Mouse (Mus musculus) v-Abl transformed pro-B cells (cell line): ENCODE measurements around the gene Nxph4.

Source experiments
- in situ Hi-C, 2 experiments: fragments of 400-800 bp; cut with MboI; formaldehyde crosslinking; loops; one replicate each; pipeline ENCODE4 v1.15.1; 2025; ENCODE audit not compliant: unreplicated experiment in 2 of 2

The Nxph4 gene

DNA sequence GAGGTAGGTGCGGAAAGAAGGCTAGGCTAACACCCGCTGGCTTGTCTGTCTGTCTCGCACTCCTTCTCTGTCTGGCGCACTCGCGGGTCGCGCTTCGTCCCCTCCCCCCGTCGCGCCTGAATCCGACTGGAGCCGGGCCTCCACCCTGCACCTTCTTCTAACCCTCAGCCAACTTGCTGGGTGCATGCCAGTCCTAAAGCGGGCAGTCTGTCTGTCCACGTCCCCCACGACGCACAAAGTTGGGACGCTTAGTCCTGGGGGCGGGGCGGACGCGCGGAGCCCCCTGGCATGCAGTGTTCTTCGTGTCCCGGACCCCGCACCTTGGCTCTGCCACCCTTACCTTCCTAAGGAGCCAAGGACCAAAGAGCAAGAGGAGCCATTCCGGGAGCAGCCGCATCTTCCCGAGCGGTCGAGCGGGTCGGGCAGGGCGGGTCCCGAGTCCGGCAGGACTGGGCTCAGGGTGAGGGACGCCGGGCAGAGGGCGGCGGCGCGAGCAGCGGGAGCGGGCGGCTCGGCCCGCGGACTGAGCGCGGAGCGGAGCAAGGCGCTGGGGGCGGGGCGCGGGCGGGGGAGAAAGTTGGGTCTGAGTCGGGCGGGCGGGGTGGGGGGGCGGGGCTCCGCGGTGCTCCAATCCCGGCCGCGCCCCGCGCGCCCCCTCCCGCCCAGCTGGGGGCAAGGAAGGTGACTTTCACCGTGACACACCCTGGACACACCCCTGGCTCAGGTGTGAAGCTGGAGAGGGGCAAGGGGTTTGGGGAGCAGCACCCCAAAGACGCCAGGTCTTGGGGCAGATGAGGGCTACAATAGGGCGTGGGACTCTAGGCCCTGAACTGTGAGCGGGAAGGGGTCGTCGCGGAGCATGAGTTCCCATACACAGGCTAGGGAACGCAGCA, at the start of gene Nxph4:
Gene Nxph4 (minus strand): TSS at position 524 of the 893 bp plus-strand sequence.
- in situ Hi-C loops: no loop called here

DNA sequence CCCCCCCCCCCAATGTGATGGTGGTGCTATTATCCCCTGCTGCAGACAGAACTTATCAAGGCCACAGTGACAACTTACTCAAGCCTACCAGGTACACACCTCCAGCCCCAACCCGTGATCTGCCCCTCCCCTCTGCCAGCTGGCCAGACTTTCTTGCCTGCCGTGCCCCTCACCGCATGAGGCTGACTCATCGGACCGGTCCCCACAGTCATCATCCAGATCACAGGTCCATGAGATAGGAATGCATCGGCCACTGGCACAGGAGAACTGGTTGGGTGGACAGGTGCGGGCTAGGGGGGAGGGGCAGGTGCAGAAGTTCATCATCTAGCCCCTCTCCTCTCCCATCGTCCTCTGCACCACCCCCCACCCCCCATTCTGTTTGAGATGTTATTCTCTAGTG, 49.3 kb upstream of the Nxph4 start:
- in situ Hi-C loops: no loop called here

DNA sequence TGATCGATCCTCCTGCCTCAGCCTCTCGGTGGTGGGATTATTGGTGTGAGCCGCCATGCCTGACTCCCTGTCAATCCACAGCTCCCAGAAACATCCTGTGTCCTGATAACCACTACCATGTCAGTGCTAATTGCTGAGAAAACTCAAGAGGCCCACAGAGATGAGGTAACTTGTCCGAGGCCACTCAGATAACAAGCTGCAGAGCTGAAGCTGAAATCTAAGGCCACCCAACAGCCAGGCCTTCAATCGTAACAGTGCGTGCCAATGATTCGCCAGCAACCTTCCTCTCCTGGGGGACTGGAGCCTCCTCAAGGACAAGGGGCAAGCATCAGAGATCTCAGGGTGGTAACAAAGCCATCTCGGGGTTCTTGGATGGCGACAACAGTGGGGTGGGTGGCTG, 46.9 kb upstream of the Nxph4 start:
- in situ Hi-C loops: no loop called here

DNA sequence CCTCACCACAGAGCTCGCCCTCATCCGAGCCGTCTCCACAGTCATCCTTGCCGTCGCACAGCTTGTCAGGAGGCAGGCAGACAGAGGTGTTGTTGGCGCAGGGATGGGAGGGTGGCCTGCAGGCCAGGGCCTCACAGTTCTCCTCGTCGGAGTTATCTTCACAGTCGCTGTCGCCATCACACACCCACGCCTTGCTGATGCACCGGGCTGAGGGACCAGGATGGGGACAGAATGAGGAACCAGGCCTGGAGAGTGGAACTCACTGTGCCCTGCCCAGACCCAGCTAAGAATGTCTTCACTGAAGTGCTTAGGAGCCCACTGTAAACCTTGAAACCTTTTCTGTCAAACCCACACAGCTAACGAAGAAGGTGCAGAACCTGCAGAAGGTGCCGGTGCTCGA, 43.6 kb upstream of the Nxph4 start:
- in situ Hi-C loops: loop anchor here (5.0 to 10.0 kb wide), 3 partner anchors 34 to 359 kb away; partner anchors contain the start of gene Lrp1 (in 1 of the 2)

DNA sequence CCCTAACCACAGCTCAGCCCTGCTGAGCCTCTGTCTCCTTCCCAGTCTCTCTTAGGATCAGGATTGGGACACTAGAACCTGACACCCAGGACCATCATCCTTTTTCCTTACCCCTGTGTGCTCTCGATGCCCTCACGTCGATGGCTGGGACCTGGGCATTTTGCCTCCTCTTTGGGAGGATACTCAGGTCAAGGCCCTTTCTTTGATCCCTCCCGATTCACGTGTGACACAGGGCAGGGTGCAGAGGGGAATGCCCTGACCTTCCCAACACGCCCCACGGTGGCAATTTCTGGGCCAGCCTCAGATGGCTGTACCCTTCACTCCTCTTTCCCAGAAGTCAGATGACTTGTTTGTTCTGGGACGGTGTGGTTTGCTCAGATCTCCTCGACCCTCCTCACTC, 42.8 kb upstream of the Nxph4 start:
- in situ Hi-C loops: loop anchor here (5.0 to 10.0 kb wide), 3 partner anchors 35 to 360 kb away; partner anchors contain the start of gene Lrp1 (in 1 of the 2)

DNA sequence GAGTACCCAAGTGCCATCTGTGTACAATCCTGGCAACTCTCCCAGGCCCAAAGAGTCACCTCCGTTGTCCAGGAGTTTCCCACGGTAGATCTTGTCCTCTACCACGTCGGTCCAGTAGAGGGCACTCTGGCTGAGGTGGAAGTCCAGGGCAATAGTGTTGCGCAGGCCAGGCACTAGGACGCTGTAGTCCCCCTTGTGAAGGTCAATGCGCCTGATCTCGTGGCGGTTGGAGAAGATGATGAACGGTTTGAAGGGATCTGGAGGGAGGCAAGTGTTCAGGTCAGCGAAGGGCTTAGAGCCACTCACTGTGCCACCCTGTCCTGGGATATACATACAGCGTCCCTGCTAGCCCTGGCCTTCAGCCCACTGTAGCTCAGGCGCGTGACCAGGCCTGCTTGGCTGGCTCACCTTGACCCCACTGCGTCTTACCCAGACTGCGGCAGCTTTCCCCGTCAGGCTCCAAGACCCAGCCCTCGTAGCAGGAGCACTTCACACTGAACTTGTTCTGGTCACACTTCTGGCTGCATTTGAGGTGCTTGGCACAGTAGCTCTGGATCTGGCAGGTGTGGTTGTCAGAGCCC, 42.1 kb upstream of the Nxph4 start:
- in situ Hi-C loops: loop anchor here (5.0 to 10.0 kb wide), 3 partner anchors 36 to 361 kb away; partner anchors contain the start of gene Lrp1 (in 1 of the 2)

DNA sequence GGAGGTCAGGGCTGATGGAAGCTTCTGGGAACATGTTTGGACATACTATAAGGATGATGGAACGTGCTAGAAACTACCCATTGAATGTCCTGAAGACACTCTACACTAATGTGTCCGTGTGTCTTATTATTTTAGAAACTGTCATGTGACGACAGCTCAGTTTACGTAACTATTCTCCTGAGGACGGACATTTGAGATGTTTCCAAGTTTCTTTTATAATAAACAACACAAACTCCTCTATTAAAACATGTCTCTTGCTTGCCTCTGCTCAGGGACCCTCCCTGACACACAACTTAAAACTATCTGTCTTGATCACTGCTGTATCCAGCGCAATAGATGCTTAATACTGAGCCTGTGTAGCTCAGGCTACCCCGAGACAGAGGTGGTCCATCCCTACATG, 41.4 kb upstream of the Nxph4 start:
- in situ Hi-C loops: loop anchor here (5.0 to 10.0 kb wide), 3 partner anchors 37 to 362 kb away; partner anchors contain the start of gene Lrp1 (in 1 of the 2)

DNA sequence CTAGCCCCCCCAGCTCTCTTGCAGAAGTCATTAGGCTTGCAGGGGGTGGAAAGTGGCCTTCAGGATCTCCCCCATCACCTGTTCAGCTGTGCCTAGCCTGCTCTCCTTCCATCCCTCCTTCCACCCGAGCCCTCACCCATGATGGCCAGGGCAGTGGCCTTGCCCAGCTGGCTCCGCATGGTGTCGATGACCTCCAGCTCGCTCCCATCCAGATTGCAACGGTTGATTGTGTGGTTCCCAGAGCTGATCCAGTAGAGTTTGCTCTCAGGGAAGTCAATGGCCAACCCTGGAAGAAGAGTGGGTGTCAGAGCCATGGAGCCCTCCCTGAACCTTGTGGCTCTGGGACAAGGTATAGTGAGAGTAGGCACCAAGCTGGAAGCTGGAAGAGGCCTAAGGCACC, 37.9 kb upstream of the Nxph4 start:
- in situ Hi-C loops: loop anchor here in 1 of 2 experiments (10.0 kb wide), 1 partner anchor 53 kb away; the partner anchor contains the start of gene Lrp1

DNA sequence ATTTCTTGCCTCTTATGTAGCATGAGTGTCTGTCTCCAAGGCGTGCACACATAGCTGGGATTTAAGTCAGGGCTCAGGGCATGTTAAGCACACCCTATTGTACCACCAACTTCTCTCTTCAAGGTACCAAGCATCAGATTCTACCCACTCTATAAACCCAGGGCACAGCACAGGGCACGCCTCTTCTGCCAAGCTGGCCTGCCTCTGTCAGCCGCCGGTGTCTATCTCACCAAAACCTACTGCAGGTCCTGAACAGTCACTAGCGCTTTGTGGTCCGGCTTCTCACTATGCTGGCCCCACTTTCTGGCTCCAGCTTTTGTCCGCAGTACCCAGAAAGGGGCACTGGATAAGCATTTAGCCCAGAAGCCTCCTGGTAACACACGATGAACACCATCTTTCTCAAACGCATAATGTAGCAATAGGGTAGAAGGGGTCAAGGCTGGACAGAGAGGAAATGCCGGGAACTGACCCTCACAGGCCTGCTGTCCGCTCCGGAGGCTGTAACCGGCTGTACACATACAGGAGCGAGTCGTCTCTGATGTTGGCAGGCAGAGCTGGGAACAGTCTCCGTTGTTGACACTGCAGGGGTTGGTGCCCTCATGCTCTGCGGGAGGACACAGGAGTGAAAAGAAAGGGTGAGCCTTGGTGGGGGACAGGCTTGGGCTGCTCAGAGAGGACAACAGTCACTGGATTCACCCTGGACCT, 36.7 kb upstream of the Nxph4 start:
- in situ Hi-C loops: loop anchor here in 1 of 2 experiments (10.0 kb wide), 1 partner anchor 54 kb away; the partner anchor contains the start of gene Lrp1

DNA sequence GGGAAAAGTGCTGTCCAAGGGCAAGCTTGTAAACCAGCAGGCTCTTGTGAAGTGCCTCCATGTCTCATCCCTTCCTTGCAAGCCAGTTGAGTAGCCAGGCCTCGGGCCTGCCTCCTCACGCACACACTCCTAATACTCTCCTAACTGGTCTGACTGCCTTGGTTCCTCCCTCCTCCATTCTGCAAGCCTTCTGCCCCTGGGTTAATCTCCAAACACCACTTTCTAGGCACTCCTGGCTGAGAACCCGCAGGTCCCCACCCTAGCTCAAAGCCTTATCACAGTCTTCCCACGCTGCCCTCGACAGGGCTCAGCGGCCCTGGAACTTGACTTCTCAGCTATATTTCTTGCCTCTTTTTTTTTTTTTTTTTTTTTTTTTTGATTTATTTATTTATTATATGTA, 36.0 kb upstream of the Nxph4 start:
- in situ Hi-C loops: loop anchor here in 1 of 2 experiments (10.0 kb wide), 1 partner anchor 54 kb away; the partner anchor contains the start of gene Lrp1

DNA sequence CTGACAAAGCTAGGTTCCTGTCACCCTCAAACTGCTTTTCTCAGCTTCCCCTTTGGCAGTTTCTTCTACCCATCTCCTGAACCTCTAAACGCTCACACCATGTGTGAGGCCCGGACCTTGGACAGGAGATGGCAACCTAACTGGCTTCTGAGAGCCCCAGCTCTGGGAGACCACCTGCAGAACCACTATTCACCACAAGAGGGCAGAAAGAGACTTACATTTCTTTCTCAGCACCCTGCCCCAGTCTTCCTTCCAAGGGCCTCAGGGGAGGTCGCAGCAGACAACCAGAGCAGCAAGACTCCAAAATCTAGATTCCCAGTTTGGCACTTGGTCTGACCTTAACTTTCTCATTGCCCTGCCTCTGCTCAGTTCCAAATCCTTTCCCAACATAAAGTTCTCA, 35.1 kb upstream of the Nxph4 start:
- in situ Hi-C loops: loop anchor here in 1 of 2 experiments (5.0 kb wide), 2 partner anchors 368 to 438 kb away; partner anchors contain the start of gene Hsd17b6

DNA sequence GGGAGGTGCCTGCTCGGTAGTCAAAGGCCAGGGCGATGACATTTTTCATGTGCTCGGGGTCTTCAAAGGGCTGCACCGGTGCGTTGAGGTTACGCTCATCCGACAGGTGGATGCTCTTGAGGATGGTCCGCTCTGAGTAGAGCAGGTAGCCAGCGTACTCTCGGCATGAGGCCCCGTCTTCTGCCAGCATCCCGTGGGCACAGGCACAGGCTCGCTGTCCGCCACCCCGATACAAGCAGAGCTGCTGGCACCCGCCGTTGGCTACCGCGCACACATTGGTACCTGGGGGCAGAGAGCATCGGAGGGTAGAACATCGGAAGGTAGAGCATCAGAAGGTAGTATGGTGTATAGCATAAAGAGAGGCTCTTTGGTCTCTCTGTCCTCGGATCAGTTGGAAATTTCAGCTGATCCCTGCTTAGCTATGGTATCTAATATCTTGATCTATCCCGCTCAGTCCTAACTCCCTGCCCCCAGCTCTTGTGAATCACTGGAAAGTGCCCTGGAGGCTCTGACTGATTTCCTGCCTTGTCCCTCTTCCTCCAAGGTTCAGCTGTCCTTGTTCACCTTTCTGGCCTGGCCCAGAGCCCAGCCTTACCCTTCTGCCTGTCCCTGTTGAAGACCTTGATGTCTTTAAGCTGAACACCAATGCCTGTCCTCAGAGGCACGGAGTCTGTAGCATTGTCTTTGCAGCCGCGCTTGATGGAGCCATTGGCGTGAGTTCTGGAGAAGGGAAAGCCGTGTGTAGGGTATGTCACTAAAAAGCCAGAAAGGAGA, 32.4 kb upstream of the Nxph4 start:
- in situ Hi-C loops: loop anchor here in 1 of 2 experiments (5.0 kb wide), 2 partner anchors 371 to 441 kb away; partner anchors contain the start of gene Hsd17b6

DNA sequence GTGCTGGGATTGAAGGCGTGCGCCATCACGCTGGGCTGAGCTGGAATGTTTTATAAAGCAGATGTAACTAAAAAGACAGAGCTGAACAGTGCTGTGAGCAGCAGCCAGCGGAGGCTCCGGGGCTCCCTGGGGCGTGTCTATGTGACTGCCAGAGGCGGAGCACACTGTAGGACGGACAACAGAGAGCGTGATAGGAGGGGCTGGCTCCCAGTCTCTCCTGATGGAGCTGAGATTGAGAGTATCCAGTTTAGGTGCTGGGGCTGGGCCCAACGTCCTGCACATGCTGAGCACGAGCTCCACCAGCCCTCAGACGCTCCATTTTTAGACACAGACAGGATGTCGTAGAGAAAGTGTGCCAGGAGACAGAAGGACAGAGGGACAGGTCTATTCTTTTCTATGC, 29.9 kb upstream of the Nxph4 start:
- in situ Hi-C loops: no loop called here

DNA sequence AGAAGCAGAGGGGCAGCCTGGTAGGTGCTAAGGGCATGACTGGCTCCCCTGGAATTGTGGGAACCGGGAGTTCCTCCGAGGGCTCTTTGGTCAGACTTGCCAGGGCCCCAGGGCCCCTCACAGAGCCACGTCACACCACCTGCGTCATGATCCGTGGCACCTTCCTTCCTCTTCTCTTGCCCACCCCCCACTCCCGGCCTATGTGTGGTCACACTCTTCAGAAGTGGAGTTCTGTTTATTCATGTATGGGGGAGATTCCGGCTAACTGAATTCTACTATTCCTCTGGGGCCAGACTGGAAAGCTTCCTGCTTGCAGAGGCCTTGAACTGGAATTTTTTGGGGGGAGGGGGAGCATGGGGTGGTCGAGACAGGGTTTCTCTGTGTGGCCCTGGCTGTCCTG, 29.5 kb upstream of the Nxph4 start:
- in situ Hi-C loops: no loop called here

DNA sequence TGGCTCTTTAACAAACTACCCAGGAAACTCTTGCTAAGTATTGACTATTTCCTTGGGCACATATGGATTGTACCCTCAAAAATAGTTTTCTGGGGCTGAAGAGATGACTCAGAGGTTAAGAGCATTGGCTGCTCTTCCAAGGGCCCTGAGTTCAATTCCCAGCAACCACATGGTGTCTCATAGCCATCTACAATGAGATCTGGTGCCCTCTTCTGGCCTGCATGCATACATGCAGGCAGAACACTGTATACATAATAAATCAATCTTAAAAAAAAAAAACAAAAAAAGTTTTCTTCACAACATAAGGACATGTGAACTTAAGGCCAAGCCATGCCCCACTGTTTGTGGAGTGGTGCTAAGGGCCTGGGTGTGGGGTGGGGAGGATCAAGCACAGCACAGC, 26.8 kb upstream of the Nxph4 start:
- in situ Hi-C loops: no loop called here

DNA sequence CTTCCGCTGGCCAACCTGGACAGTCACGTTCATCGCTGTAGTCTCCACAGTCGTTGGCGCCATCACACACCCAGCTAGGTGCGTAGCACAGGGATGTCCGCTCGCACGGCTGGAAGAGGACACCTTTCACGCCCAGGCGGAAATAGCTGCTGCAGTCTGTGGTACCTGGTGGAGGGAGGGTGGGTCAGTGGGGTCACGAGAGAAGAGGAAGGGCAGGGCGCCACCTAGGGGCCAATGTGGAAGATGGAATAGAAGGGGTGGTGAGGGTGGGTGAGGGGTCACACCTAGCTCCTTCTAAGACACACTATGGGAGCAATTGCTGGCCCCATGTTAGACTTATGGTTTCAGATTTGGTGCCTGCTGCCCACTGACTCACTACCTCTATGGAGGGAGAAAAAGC, 23.0 kb upstream of the Nxph4 start:
- in situ Hi-C loops: no loop called here

DNA sequence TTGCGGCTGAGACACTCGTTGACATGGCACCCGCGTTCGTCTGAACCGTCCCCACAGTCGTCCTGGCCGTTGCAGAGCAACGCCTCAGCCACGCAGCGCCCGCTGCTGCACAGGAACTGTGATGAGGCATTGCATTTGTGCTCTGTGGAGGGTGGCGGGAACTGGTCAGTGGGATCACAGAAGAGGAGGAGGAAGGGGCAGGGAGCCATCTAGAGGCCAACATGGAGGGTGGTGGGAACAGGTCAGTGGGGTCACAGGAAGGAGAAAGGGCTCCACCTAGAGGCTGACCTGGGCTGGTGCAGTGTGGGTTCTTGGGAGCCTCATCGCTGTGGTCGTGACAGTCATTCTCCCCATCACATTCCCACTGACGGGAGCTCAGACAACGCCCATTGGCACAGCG, 21.3 kb upstream of the Nxph4 start:
- in situ Hi-C loops: no loop called here

DNA sequence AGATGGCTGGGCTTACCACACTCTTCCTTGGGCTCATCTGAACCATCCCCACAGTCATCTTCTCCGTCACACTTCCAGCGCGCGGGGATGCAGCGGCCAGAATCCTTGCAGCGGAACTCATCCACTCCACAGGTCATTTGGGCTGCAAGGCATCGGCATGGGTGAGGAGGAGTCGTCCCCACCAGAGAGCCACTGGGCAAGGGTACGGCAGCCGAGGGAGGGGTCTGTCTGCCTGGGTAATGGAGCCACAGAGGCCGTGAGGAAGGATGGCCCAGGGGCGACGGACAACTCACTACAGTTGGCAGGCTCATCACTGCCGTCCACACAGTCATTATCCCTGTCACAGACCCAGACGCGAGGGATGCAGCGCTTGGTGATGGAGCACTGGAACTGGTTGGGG, 15.5 kb upstream of the Nxph4 start:
- in situ Hi-C loops: no loop called here

DNA sequence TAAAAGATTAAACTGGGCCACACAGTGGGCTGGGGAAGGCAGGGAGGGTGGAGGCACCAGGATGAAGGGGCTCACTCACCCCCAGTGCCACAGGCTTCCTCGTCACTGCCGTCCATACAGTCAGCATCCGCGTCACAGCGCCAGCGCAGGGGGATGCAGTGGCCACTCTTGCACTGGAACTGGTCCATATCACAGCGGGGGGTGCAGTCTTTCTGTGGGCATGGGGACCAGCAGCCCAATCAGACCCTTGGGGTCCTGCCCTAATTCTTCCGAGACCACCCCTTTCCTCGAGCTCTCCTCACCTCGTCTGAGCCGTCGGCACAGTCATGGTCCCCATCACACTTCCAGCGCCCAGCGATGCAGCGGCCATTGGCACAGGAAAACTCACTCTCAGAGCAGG, 13.9 kb upstream of the Nxph4 start:
- in situ Hi-C loops: no loop called here

DNA sequence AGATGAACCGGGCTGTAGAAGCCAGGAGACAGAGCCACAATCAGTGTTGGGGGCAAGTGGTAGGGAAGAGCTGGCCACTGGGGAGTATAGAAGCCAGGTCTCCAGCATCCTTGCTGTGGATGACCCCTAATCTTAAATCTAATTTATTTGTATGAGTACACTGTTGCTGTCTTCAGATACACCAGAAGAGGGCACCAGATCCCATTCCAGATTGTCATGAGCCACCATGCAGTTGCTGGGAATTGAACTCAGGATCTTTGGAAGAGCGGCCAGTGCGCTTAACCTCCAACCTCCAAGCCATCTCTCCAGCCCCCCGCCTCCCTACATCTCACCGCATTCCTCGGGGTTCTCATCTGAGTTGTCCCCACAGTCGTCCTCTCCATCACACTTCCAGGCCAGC, 12.1 kb upstream of the Nxph4 start:
- in situ Hi-C loops: no loop called here
